Mouse (Mus musculus) retina, embryonic 14.5 days (tissue): ENCODE measurements around the gene 5530401A14Rik.

ENCODE experiments used
- DNase-seq: peaks from one replicate; pipeline ENCODE4 v3.0.0-alpha.2; 2015; ENCODE audit warnings: low spot score

5530401A14Rik gene

GRCm38 (mm10) chr11:81860250-81860972 lies at the start of gene 5530401A14Rik:
Gene 5530401A14Rik, plus strand, starts transcription at chr11:81860673.
- peak; percentile 87 for DNase-seq

DNA sequence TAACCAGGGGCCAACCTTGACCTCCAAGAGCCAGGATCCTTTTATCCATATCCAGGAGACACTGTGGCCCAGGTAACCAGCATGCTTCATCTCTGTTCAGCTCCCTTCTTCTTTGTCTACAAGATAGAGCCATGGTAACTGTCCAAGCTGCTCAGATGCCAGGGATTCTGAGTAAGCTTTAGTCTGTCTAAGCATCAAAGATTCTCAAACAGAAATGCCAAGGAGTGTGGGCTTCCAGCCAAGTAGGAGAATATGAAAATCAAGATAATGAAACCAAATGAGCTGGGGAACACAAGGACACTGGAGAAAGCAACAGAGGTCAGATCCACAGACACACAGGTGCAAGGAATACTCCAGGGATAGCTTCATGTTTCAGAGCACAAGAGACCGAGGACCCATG lies 45.7 kb upstream of the 5530401A14Rik start:
- DNase-seq: no peak

DNA sequence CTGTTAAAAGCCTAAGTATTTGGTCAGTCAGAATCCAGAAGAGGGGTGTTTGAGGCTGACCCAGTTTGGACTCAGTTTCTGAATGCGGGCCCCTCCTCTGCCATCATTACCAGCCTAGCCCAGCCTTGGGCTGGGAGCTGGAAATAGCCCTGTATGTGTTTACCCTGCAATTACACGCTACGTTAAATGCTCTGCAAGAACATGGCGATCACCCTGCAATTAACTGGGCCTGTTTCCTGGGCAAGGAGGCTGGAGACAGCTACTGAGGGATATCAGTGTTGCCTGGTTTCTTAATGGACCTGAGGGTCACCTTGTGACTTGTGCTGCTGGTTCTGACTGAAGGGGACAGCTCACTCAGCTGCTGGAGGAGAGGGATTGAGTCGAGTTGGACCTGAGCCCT lies 43.9 kb upstream of the 5530401A14Rik start:
- DNase-seq: no peak

GRCm38 (mm10) chr11:81832381-81832780 lies 28.1 kb upstream of the 5530401A14Rik start:
- no peak for DNase-seq

- no peak for DNase-seq
These were observed 22.0 kb upstream of the 5530401A14Rik start for GRCm38 (mm10) chr11:81838426-81838825.

- DNase-seq: no peak
These were observed 19.5 kb upstream of the 5530401A14Rik start for GRCm38 (mm10) chr11:81841001-81841400.

- DNase-seq: no peak
These were observed 15.3 kb upstream of the 5530401A14Rik start for GRCm38 (mm10) chr11:81845010-81845685.

- no peak for DNase-seq
These were observed 14.8 kb upstream of the 5530401A14Rik start for GRCm38 (mm10) chr11:81845686-81846036.

DNA sequence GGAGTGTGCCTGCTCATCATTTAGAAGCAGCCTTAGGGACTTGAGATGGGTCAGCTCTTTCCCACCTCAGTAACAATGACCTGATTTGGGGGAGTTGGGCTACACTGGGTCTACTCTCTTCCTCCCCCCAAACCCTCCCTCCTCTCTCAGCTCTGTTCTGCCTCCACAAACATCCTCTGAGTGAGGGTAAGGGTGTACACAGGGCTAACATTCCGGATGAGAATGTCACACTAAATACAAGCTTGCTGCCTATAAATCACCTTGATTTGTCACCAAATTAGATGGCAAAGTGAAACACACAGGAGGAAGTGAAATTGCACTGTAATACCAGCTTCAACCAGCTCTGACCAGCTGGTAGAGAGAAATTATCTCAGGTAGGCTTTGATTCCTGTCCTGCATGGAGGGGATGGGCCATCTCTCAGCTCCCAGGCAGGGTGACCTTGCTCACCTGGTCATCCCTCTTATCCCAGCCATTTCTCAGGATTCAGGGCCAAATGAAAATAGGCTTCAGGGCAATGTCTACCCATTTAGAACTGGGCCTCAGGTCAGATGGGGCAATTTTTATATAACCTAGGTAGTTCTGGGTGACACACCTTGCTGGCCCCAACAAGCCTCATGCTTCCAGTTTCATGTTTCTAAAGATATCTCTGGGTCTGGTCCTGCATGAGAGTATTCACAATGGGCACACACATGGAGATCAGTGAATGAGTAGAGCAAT lies 12.5 kb upstream of the 5530401A14Rik start:
- no peak for DNase-seq

DNA sequence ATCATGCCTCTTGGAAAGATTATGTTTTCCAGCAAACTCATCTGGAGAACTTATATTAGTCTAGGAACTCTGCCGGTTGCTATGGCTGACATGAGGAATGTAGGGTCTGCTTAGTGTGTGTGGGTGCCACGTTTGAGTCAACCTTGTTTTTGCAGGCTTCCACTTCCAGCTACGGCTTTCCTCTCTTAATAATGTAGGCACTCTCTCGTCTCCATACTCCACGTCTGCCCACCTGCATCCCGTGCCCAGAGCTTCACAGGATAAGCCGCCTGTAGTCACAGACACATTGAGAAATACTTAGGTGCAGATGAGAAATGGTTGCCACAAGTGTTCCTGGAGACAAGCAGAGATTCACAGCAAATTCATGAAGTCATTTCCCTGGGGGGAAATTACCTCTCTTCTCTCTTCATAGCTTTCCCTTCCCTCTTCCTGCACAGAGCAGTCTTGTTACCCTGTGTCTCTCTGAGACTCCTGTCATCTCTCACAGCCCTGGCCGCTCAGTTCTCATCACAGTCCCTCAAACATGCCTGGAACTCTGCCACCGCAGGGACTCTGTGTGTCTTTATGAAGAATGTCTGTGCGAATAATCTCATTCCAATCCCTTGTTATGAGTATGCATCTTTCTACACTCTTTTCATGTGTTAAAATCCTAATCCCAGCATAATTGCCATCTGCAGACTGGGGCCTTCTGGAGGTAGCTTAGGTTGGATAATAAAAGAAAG lies 5.3 kb downstream of the 5530401A14Rik start:
- DNase-seq: no peak

GRCm38 (mm10) chr11:81871506-81872213 lies 11.2 kb downstream of the 5530401A14Rik start:
- no peak for DNase-seq

- DNase-seq: no peak
These were observed 36.0 kb downstream of the 5530401A14Rik start for GRCm38 (mm10) chr11:81896511-81896910.

DNA sequence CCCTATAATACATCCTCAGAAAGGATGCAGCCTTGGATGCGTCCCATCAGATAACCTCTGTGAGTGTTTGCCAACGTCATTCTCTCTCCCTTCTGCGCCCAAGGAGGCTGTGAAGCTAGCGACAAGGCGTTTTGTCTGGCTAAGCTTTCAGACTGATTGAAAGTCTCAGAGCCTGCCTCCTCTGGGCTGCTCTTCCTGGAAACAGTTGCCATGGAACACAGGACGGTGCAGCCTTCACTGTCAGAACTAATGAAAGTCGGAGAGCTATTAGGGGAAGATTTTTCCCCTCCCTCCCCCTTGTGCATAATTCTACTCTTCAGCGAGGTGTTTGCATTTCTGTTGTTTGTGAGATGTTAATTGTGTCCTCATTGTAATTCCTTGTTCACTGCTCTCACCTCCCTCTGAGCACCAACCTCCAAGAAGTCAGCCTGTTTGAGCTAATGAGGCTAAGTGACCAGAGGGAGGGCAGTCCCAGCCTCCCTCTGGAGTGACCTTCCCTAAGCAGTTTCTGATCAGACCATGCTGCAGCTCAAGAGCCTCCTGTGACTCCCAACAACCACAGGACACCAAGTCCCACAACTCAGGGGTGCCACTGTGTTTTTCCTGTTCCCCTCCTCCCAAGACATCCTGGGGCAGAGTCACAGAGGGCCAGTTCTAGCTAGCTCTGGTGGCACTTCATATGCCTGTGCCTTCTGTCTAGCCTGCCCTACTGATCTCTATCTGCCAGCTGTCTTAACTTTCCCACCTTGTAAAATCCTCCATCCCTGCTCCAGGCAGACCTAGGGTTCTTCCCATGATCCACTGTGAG lies 37.3 kb downstream of the 5530401A14Rik start:
- DNase-seq: peak; percentile 68

- no peak for DNase-seq
These were observed 41.8 kb downstream of the 5530401A14Rik start for GRCm38 (mm10) chr11:81902318-81902717.

- no peak for DNase-seq
These were observed 48.3 kb downstream of the 5530401A14Rik start for GRCm38 (mm10) chr11:81908760-81909159.

DNA sequence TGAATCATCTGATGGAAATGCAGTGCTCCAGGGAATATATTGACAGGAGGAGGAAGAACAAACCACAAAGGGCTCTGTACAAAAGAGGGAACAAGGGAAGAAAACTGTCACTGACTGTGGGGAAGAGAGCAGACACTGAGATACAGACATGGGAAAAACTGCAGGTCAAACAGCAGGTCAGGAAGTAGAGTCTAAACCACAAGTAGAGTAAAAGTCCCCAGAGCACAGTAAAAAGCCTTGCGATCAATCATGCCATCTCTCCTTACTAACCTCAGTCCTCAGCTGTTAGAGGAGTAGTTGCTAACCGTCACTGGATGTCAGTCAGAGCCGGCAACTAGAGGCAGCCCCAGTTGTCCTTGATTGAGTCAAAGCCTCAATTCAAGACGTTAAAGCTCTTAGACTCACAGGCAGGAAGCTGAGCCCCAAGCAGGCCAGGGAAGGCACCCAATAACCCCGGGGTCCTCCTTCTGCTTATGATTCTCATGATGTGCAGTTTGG lies 49.0 kb downstream of the 5530401A14Rik start:
- DNase-seq: no peak

DNA sequence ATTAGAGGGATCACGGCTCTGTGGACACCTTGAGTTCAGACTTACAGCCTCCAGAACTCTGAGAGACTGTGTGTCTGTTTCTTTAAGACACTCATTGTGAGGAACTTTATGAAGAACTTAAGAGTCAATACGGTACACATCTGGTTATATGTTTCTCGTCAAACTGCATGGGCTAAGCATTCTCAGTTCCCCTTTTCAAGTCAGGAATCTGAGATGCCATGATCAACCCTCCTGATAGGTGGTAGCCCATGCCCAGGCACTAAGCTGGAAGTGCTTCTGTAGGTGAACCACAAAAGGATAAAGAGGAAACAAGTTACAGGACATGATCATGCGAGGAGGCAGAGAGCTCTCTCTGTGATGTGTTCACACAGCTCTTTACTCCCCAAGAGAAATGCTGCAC lies 52.6 kb downstream of the 5530401A14Rik start:
- no peak for DNase-seq

GRCm38 (mm10) chr11:81915501-81915900 lies 55.0 kb downstream of the 5530401A14Rik start:
- peak; percentile 4 for DNase-seq

GRCm38 (mm10) chr11:81923096-81923495 lies 62.6 kb downstream of the 5530401A14Rik start:
- DNase-seq: no peak

- DNase-seq: no peak
These were observed 63.2 kb downstream of the 5530401A14Rik start for GRCm38 (mm10) chr11:81923626-81924025.

DNA sequence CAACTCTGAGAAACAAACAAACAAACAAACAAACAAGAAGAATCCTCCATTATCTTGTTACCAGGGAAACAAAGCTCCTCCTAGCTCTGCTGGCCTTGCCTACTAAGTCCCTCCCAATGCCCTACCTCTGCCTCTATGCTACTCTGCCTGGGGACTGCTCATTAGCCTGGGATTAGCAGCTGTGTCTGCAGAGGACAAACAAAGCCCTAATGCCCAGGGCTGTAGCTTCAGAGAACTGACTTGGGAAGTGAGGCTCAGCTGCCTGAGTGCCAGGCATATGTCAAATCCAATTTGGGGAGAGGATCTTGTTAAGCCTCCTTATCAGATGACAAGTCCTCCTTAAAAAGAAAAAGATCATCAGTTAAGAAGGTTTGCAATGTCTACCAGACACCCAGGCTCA lies 65.9 kb downstream of the 5530401A14Rik start:
- DNase-seq: peak; percentile 69
